Mouse (Mus musculus) layer of hippocampus, adult 6 months (tissue): ENCODE measurements around the gene Klk1b11. TPM values are rescaled to one million over a fixed set of nuclear protein-coding genes. Genes with fewer than 3 reads are reported as not detected.

ENCODE experiments used
- long read RNA-seq, 2 experiments: library from polyadenylated mRNA; unstranded; transcript quantifications; one replicate each; pipeline ENCODE4 v2.0.0; 2019 to 2020
- polyA plus RNA-seq: library from polyadenylated mRNA; unstranded; fragments of <200 nt; fragmentation: Nextera tagmentation; gene quantifications from 2 replicates; pipeline ENCODE4 v1.2.3, GENCODE M21; 2021

The Klk1b11 gene
- not detected in 2 replicates for polyA plus RNA-seq
- long read RNA-seq, experiment 1, result 0 reads
- long read RNA-seq, experiment 2, result 0 reads

DNA sequence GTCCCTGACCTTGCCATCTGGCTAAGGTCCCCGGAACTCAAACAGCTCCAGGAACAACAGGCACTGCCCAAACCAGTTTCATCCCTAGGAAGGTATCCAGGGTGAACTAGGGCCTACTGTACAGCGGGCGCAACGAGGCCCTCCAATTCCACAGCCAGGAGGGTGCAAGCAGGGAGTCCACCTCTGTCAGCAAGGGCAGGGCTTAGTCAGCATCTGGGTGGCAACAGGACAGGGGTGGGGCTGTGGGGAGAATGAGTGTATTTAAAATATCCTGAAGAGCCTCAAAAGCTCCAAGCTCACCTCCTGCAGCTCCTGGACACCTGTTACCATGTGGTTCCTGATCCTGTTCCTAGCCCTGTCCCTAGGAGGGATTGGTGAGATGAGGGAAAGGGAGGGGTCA, at the start of gene Klk1b11:
Gene Klk1b11 (plus strand): TSS at position 301 of the 400 bp plus-strand sequence.

DNA sequence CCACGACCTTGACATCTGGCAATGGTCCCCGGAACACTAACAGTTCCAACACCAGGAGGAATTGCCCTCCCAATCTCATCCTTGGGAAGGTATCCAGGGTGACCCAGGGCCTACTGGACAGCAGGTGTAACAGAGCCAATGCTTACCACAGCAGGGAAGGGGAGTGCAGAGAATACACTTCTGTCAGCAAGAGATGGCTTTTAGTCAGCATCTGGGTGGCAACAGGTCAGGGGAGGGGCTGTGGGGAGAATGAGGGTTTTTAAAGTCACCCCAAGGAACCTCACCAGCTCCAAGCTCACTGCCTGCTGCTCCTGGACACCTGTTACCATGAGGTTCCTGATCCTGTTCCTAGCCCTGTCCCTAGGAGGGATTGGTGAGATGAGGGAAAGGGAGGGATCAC, 45.3 kb upstream of the Klk1b11 start, which contains the start of gene Klk1b8:
Gene Klk1b8 (plus strand): TSS at position 301 of the 400 bp plus-strand sequence.

DNA sequence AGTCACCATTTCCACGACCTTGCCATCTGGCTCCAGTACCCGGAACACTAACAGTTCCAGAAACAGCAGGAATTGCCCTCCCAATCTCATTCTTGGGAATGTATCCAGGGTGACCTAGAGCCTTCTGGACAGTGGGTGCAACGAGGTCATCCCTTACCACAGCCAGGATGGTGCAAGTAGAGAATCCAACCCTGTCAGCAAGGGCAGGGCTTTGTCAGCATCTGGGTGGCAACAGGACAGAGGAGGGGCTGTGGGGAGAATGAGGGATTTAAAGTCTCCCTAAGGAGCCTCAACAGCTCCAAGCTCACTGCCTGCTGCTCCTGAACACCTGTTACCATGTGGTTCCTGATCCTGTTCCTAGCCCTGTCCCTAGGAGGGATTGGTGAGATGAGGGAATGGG, 29.2 kb upstream of the Klk1b11 start, which contains the start of gene Klk1b1:
Gene Klk1b1 (plus strand): TSS at position 301 of the 400 bp plus-strand sequence.

DNA sequence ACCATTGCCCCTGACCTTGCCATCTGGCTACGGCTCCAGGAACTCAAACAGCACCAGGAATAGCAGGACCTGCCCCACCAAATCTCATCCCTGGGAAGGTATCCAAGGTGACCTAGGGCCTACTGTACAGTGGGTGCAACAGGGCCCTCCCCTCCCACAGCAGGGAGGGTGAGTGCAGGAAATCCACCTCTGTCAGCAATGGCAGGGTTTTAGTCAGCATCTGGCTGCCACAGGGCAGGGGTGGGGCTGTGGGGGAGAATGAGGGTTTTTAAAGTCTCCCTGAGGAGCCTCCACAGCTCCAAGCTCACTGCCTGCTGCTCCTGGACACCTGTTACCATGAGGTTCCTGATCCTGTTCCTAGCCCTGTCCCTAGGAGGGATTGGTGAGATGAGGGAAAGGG, 19.9 kb upstream of the Klk1b11 start, which contains the start of gene Klk1b9:
Gene Klk1b9 (plus strand): TSS at position 301 of the 400 bp plus-strand sequence.

DNA sequence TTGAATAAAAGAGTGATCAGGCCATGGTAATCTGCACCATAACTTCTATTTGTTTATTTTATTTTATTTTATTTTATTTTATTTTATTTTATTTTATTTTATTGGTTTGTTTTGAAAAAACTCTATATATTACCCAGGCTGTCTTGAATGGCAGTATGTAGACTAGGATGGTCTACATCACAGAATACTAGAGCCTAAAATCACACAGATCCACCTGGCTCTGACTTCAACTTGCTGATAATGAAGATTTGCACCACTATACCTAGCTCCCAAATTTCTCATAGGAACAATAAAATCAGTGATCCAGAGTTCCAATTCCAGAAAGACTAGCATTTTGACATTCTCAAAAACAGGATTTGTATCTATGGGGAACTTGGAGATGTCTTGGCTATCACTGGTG, 16.2 kb downstream of the Klk1b11 start, which contains the start of gene Klk1b26:
Gene Klk1b26 (plus strand): TSS at position 301 of the 400 bp plus-strand sequence.

Other genes starting within 250 kb of the Klk1b11 start
- not detected in 2 replicates for gene Klk12, start 227.0 kb upstream of the Klk1b11 start, polyA plus RNA-seq
- not detected in 2 replicates for gene Klk11, start 221.3 kb upstream of the Klk1b11 start, polyA plus RNA-seq
- 1.1 and 1.4 TPM in 2 replicates for gene Klk10, start 214.8 kb upstream of the Klk1b11 start, polyA plus RNA-seq
- 0.13 TPM in 1 of 2 replicates, not detected in the other for gene Klk9, start 204.0 kb upstream of the Klk1b11 start, polyA plus RNA-seq
- 45.3 and 58.8 TPM in 2 replicates for gene Klk8, start 198.3 kb upstream of the Klk1b11 start, polyA plus RNA-seq
- 0.16 and 0.21 TPM in 2 replicates for gene Klk7, start 184.6 kb upstream of the Klk1b11 start, polyA plus RNA-seq
- gene Klk6, start 171.4 kb upstream of the Klk1b11 start, polyA plus RNA-seq, result 4.4 and 5.0 TPM in 2 replicates
- gene Klk5, start 153.9 kb upstream of the Klk1b11 start, polyA plus RNA-seq, result 0.15 TPM in 1 of 2 replicates, not detected in the other
- not detected in 2 replicates for gene Klk4, start 114.7 kb upstream of the Klk1b11 start, polyA plus RNA-seq
- gene Klk15, start 62.1 kb upstream of the Klk1b11 start, polyA plus RNA-seq, result not detected in 2 replicates
- gene Klk1b8, start 45.2 kb upstream of the Klk1b11 start, polyA plus RNA-seq, result not detected in 2 replicates
- not detected in 2 replicates for gene Klk1b1, start 29.1 kb upstream of the Klk1b11 start, polyA plus RNA-seq
- gene Klk1b9, start 19.8 kb upstream of the Klk1b11 start, polyA plus RNA-seq, result not detected in 2 replicates
- gene Klk1b26, start 16.3 kb downstream of the Klk1b11 start, polyA plus RNA-seq, result not detected in 2 replicates
- gene Klk1b27, start 56.4 kb downstream of the Klk1b11 start, polyA plus RNA-seq, result 0.16 and 0.28 TPM in 2 replicates
- not detected in 2 replicates for gene Klk1b21, start 106.5 kb downstream of the Klk1b11 start, polyA plus RNA-seq
- not detected in 2 replicates for gene Klk1b22, start 116.8 kb downstream of the Klk1b11 start, polyA plus RNA-seq
- not detected in 2 replicates for gene Klk1b16, start 140.9 kb downstream of the Klk1b11 start, polyA plus RNA-seq
- 0.23 TPM in 1 of 2 replicates, not detected in the other for gene Klk1b24, start 192.4 kb downstream of the Klk1b11 start, polyA plus RNA-seq
- not detected in 2 replicates for gene Klk1b3, start 202.3 kb downstream of the Klk1b11 start, polyA plus RNA-seq
- gene Klk1b4, start 211.6 kb downstream of the Klk1b11 start, polyA plus RNA-seq, result not detected in 2 replicates
- gene Klk1b5, start 220.1 kb downstream of the Klk1b11 start, polyA plus RNA-seq, result not detected in 2 replicates
- gene Klk1, start 229.5 kb downstream of the Klk1b11 start, polyA plus RNA-seq, result not detected in 2 replicates
- not detected in 2 replicates for gene Gm36864, start 240.3 kb downstream of the Klk1b11 start, polyA plus RNA-seq